30 mouse cellular contexts compared by ENCODE assay signal in the genomic region with DNA sequence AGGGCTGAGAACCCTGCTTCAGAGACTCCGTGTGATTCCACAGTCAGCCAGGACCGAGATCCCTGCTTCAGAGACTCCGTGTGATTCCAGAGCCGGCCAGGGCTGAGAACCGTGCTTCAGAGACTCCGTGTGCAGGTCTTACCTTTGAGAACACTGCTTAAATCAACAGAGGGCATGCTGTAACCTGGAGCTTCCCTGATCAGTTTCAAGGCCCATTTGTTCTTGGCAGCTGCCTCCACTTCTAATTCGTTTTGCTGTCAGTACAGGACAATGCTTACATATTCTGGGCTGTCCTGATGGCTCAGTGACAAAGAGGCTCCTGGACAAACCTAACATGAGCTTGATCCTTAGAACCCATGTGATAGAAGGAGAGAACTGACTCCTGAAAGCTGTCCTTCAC. TPM values are rescaled to one million over a fixed set of nuclear protein-coding genes. Genes with fewer than 3 reads are reported as not detected.
DNase-seq lines count a peak whose midpoint lies in the region; ATAC-seq lines count a peak whose summit lies in the region.
"Had no signal": no experiment of that assay in that cellular context is flagged by ENCODE, and none has a peak within 500 bp of the region (broad histone marks: within the 10 kb centered on the region; RNA-seq: fewer than 3 reads in every experiment).

No protein-coding gene starts in this region.

- peak; percentile 60; the same call in 1 of the 2 replicates for ATAC-seq in embryonic facial prominence, embryonic 14.5 days (ENCODE audit: low read depth)
- 0 out of 2 replicates have a peak, but pooled peaks have one; percentile 17 for ATAC-seq in lung, embryonic 16.5 days (ENCODE audit: low read depth)
- ATAC-seq in stomach, embryonic 15.5 days (ENCODE audit: insufficient read depth, low FRiP score, low read depth): no peak
- ATAC-seq: activated CD4-positive, CD25-positive, alpha-beta regulatory T cell, adult 4 months; forebrain, embryonic 15.5 days; hindbrain, embryonic 16.5 days had no signal

- intact Hi-C loops in left cerebral cortex, postnatal 36 days (cut with DNase I): loop anchor here (5.0 kb wide), 1 partner anchor 45 kb away; no protein-coding TSS in a partner anchor

- peak; percentile 33 to 52 for DNase-seq in adrenal gland, adult (ENCODE audit: inconsistent age in 2 of 2, low spot score in 1 of 2)
- DNase-seq in adrenal gland, adult 8-10 months: no peak
- peak; percentile 56 for DNase-seq in embryonic facial prominence, embryonic 14.5 days (ENCODE audit: low spot score)
- DNase-seq in embryonic facial prominence, embryonic 10.5 days (ENCODE audit: low spot score): no peak
- DNase-seq in lung, postnatal 10 days: no peak
- DNase-seq in left cerebral cortex, postnatal 36 days (ENCODE audit: low spot score in 2 of 2): no peak
- DNase-seq: cerebellum, adult 11-12 months; cerebellum, adult 8-10 months; cerebellum, postnatal 10 days; cerebellum, postnatal 36 days; gastrocnemius, postnatal 25 days; heart, adult 18-20 months; heart, postnatal 10 days; heart, postnatal 36 days had no signal

- no peak overlapping the region for H3K4me3 ChIP-seq in embryonic facial prominence, embryonic 14.5 days (ENCODE audit: low read depth, low read length)
- no peak overlapping the region for H3K4me3 ChIP-seq in embryonic facial prominence, embryonic 10.5 days
- H3K4me3 ChIP-seq in lung, embryonic 16.5 days (ENCODE audit: low read length): no peak overlapping the region
- H3K4me3 ChIP-seq in stomach, embryonic 15.5 days (replicated peaks): no peak overlapping the region
- H3K4me3 ChIP-seq: embryonic facial prominence, embryonic 12.5 days; erythroblast, embryonic 14.5 days; forebrain, embryonic 12.5 days; forebrain, embryonic 15.5 days; heart, embryonic 12.5 days; heart, embryonic 15.5 days; hindbrain, embryonic 10.5 days; hindbrain, embryonic 13.5 days had no signal

- no peak overlapping the region for H3K27ac ChIP-seq in embryonic facial prominence, embryonic 14.5 days (replicated peaks; ENCODE audit: low read depth, low read length)
- H3K27ac ChIP-seq in embryonic facial prominence, embryonic 10.5 days (replicated peaks): no peak overlapping the region
- H3K27ac ChIP-seq in lung, embryonic 16.5 days (ENCODE audit: low read length): no peak overlapping the region
- peak overlapping the region; percentile 62 for H3K27ac ChIP-seq in stomach, embryonic 15.5 days
- H3K27ac ChIP-seq: embryonic facial prominence, embryonic 12.5 days; forebrain, embryonic 12.5 days; forebrain, embryonic 15.5 days; heart, embryonic 15.5 days; hindbrain, embryonic 10.5 days; hindbrain, embryonic 13.5 days had no signal

- H3K36me3 ChIP-seq in embryonic facial prominence, embryonic 14.5 days (ENCODE audit: control insufficient read depth, insufficient read depth, low read length): no peaks in the 10 kb centered on the region
- H3K36me3 ChIP-seq in embryonic facial prominence, embryonic 10.5 days (replicated peaks): no peaks in the 10 kb centered on the region
- no peaks in the 10 kb centered on the region for H3K36me3 ChIP-seq in lung, embryonic 16.5 days (ENCODE audit: control insufficient read depth, insufficient read depth, low read length)
- H3K36me3 ChIP-seq in stomach, embryonic 15.5 days: no peaks in the 10 kb centered on the region
- H3K36me3 ChIP-seq: embryonic facial prominence, embryonic 12.5 days; forebrain, embryonic 12.5 days; forebrain, embryonic 15.5 days; heart, embryonic 12.5 days; heart, embryonic 15.5 days; hindbrain, embryonic 10.5 days; hindbrain, embryonic 13.5 days had no signal

- H3K4me1 ChIP-seq in embryonic facial prominence, embryonic 14.5 days (ENCODE audit: control insufficient read depth, insufficient read depth, low read length): no peaks in the 10 kb centered on the region
- H3K4me1 ChIP-seq in embryonic facial prominence, embryonic 10.5 days: peaks cover 4% of the 10 kb centered on the region; the same call in 1 of the 2 replicates
- no peaks in the 10 kb centered on the region for H3K4me1 ChIP-seq in lung, embryonic 16.5 days (replicated peaks; ENCODE audit: control insufficient read depth, insufficient read depth, low read length)
- H3K4me1 ChIP-seq in stomach, embryonic 15.5 days: no peaks in the 10 kb centered on the region
- H3K4me1 ChIP-seq: embryonic facial prominence, embryonic 12.5 days; forebrain, embryonic 12.5 days; forebrain, embryonic 15.5 days; heart, embryonic 12.5 days; heart, embryonic 15.5 days; hindbrain, embryonic 10.5 days; hindbrain, embryonic 13.5 days had no signal

- H3K9me3 ChIP-seq in embryonic facial prominence, embryonic 14.5 days (ENCODE audit: control insufficient read depth, low read length): no peaks in the 10 kb centered on the region
- H3K9me3 ChIP-seq in embryonic facial prominence, embryonic 10.5 days: no peaks in the 10 kb centered on the region
- H3K9me3 ChIP-seq in lung, embryonic 16.5 days (ENCODE audit: control insufficient read depth, low read length): no peaks in the 10 kb centered on the region
- no peaks in the 10 kb centered on the region for H3K9me3 ChIP-seq in stomach, embryonic 15.5 days
- H3K9me3 ChIP-seq: embryonic facial prominence, embryonic 12.5 days; forebrain, embryonic 12.5 days; forebrain, embryonic 15.5 days; heart, embryonic 12.5 days; heart, embryonic 15.5 days; hindbrain, embryonic 10.5 days; hindbrain, embryonic 13.5 days had no signal

- H3K27me3 ChIP-seq in embryonic facial prominence, embryonic 14.5 days (replicated peaks; ENCODE audit: control insufficient read depth, insufficient read depth, low read length): no peaks in the 10 kb centered on the region
- no peaks in the 10 kb centered on the region for H3K27me3 ChIP-seq in embryonic facial prominence, embryonic 10.5 days (replicated peaks; ENCODE audit: low read depth, poor library complexity, severe bottlenecking)
- H3K27me3 ChIP-seq in lung, embryonic 16.5 days (ENCODE audit: control insufficient read depth, insufficient read depth, low read depth, low read length): no peaks in the 10 kb centered on the region
- H3K27me3 ChIP-seq in stomach, embryonic 15.5 days (replicated peaks): no peaks in the 10 kb centered on the region
- H3K27me3 ChIP-seq: embryonic facial prominence, embryonic 12.5 days; forebrain, embryonic 12.5 days; forebrain, embryonic 15.5 days; heart, embryonic 15.5 days; hindbrain, embryonic 13.5 days had no signal

- WGBS in embryonic facial prominence, embryonic 14.5 days: 57% methylated on average over 7 of the region's 7 CpGs
- 73% methylated on average over 7 of the region's 7 CpGs for WGBS in embryonic facial prominence, embryonic 10.5 days
- WGBS in lung, embryonic 16.5 days: 34% methylated on average over 7 of the region's 7 CpGs
- 45% methylated on average over 7 of the region's 7 CpGs for WGBS in stomach, embryonic 15.5 days

- H3K9ac ChIP-seq in embryonic facial prominence, embryonic 14.5 days (ENCODE audit: low read depth, low read length): no peak overlapping the region
- H3K9ac ChIP-seq in lung, embryonic 16.5 days (ENCODE audit: low read length): no peak overlapping the region
- H3K9ac ChIP-seq in stomach, embryonic 15.5 days: no peak overlapping the region
- H3K9ac ChIP-seq: embryonic facial prominence, embryonic 12.5 days; forebrain, embryonic 12.5 days; forebrain, embryonic 15.5 days; heart, embryonic 12.5 days; heart, embryonic 15.5 days; hindbrain, embryonic 13.5 days had no signal

- no peak overlapping the region for H3K4me2 ChIP-seq in embryonic facial prominence, embryonic 14.5 days (ENCODE audit: low read depth, low read length)
- no peak overlapping the region for H3K4me2 ChIP-seq in lung, embryonic 16.5 days (ENCODE audit: low read depth, low read length)
- H3K4me2 ChIP-seq in stomach, embryonic 15.5 days: no peak overlapping the region
- H3K4me2 ChIP-seq: embryonic facial prominence, embryonic 12.5 days; forebrain, embryonic 12.5 days; forebrain, embryonic 15.5 days; heart, embryonic 12.5 days; heart, embryonic 15.5 days; hindbrain, embryonic 13.5 days had no signal

RNA-seq across cellular contexts. Expression of a gene that starts 39.3 kb away (rescaled TPM):
- total RNA-seq in adrenal gland, adult 8-10 months (2022): not detected
- 0.04 and 0.06 TPM in 2 replicates for polyA plus RNA-seq in embryonic facial prominence, embryonic 14.5 days (2014; fragmentation: Nextera tagmentation; extraction: Ambion mirVana)
- polyA plus RNA-seq in embryonic facial prominence, embryonic 10.5 days (2016; fragmentation: Nextera tagmentation; extraction: Ambion mirVana): 0.05 TPM in 1 of 2 replicates, not detected in the other
- polyA plus RNA-seq in lung, embryonic 16.5 days (2015; fragmentation: Nextera tagmentation; extraction: Ambion mirVana): 0.05 and 0.08 TPM in 2 replicates
- 12.0 and 12.6 TPM in 2 replicates for polyA plus RNA-seq in stomach, embryonic 15.5 days (2015; fragmentation: Nextera tagmentation; extraction: Ambion mirVana)
- not detected for total RNA-seq in left cerebral cortex, postnatal 36 days (2021)
- total RNA-seq: adrenal gland, adult 18-20 months; gastrocnemius, adult 8-10 months; gastrocnemius, postnatal 25 days; heart, adult 18-20 months; heart, postnatal 10 days; heart, postnatal 36 days had no signal
- polyA plus RNA-seq: activated CD4-positive, CD25-positive, alpha-beta regulatory T cell, adult 4 months; brain, embryonic 14.5 days; embryonic facial prominence, embryonic 12.5 days; erythroblast, embryonic 14.5 days; forebrain, embryonic 12.5 days; forebrain, embryonic 15.5 days; gonadal fat pad, adult 2 months; heart, embryonic 12.5 days; heart, embryonic 15.5 days; hindbrain, embryonic 10.5 days; hindbrain, embryonic 13.5 days; hindbrain, embryonic 16.5 days had no signal

Comparison
In these comparisons a context has a peak if more than half of its experiments do, and no peak if none do; other contexts are left out.
1. DNase-seq: peak in adrenal gland, adult (2 of 2) and embryonic facial prominence, embryonic 14.5 days (single experiment); none in adrenal gland, adult 8-10 months (single experiment), embryonic facial prominence, embryonic 10.5 days (single experiment), lung, postnatal 10 days (single experiment) and left cerebral cortex, postnatal 36 days (0 of 2).
2. RNA of a gene that starts 39.3 kb away (polyA plus RNA-seq): 12.0 to 12.6 TPM in stomach, embryonic 15.5 days; 0.04 to 0.06 TPM in embryonic facial prominence, embryonic 14.5 days, 0.05 to 0.08 TPM in lung, embryonic 16.5 days and 0.05 TPM in embryonic facial prominence, embryonic 10.5 days; every median in the first group is over 10 times any median in the second.